Mouse (Mus musculus): ENCODE data around the gene Ncoa4. TPM values are rescaled to one million over a fixed set of nuclear protein-coding genes. Genes with fewer than 3 reads are reported as not detected.

Ncoa4 gene
- polyA plus RNA-seq, 1 experiment from 2014 or later, result 106 TPM

DNA sequence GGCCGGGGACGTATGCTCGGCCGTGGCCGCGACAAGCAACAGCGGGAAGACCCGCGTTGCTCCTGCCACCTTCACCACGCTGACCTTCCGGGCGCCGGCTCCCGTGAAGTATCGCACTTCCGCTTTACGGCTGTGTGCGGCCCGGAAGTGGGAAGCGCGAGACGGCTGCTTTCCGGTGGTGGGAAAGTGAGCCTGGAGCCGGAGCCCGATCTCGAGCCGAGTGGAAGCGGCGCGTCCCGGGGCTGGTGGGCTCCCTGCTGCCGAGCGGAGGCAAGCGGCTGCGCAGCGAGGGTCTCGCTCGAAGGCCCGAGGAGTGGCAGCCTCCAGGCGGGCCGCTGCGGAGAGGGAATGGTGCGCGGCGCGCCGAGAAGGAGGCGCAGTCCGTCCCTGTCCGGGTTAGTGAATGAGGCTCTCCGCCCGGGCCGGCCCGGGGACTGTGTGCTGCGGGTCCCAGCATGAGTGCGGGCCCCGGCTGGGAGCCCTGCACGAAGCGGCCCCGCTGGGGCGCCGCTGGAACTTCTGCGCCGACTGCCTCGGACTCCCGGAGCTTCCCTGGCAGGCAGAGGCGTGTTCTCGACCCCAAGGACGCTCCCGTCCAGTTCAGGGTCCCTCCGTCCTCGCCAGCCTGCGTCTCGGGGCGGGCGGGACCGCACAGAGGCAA is 42.3 kb downstream of the Ncoa4 start, which contains the start of the genes Timm23 and Parg:
TSS of gene Timm23 (minus strand) at position 108 of the 661 bp plus-strand sequence.
TSS of gene Parg (plus strand) at position 159 of the 661 bp plus-strand sequence.
- ATAC-seq (ENCODE audit: low FRiP score, low TSS enrichment), result peak; percentile 96
- under 1% methylated on average over 59 of the region's 77 CpGs for WGBS
- peak within 1 kb of the TSS; percentile 88 for H3K4me3 ChIP-seq (ENCODE audit: low read length)
- no peaks in the 10 kb centered on the region for H3K27me3 ChIP-seq (ENCODE audit: control insufficient read depth, insufficient read depth, low read length)
- H3K4me2 ChIP-seq (replicated peaks; ENCODE audit: low read depth, low read length), result peak within 1 kb of the TSS; percentile 82
- peak within 1 kb of the TSS; percentile 63; the same call in 1 of the 2 replicates for H3K27ac ChIP-seq (ENCODE audit: low read depth, low read length)
- peaks cover 22% of the 10 kb centered on the region for H3K36me3 ChIP-seq (ENCODE audit: control insufficient read depth, insufficient read depth, low read length)
- peaks cover 15% of the 10 kb centered on the region; the same call in 1 of the 2 replicates for H3K4me1 ChIP-seq (ENCODE audit: control insufficient read depth, insufficient read depth, low read length)
- no peaks in the 10 kb centered on the region for H3K9me3 ChIP-seq (ENCODE audit: control insufficient read depth, low read length)
- peak within 1 kb of the TSS; percentile 91 for H3K9ac ChIP-seq (ENCODE audit: low read depth, low read length)

DNA sequence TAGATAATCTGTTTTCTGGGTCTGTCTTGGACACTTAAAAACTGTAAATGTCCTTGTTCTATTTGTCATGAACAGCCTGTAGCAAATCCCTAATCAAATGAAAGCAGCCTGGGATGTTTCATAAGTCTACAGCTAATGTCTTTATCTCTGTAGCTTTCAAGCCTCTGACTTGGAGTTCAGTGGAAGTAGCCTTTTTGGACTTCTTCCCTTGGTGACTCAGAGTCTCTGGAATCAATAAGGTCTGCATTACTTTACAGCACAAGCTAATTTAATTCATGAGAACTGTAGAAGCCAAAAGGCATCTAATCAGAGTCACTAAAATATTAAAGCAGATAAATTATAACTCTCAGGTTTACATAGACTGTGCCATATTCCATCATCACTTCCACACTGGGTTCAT is 66.9 kb downstream of the Ncoa4 start:
- Histone ChIP-seq H3K9me3 (ENCODE audit: control insufficient read depth, low read length) (no peaks in the 10 kb centered on the region), H3K36me3 (ENCODE audit: control insufficient read depth, insufficient read depth, low read length) (peaks cover 3% of the 10 kb centered on the region; the same call in 1 of the 2 replicates), H3K4me2 (replicated peaks; ENCODE audit: low read depth, low read length) (no peak overlapping the region), H3K4me3 (ENCODE audit: low read length) (no peak overlapping the region), H3K9ac (ENCODE audit: low read depth, low read length) (no peak overlapping the region), H3K27ac (ENCODE audit: low read depth, low read length) (no peak overlapping the region), H3K27me3 (ENCODE audit: control insufficient read depth, insufficient read depth, low read length) (no peaks in the 10 kb centered on the region), H3K4me1 (ENCODE audit: control insufficient read depth, insufficient read depth, low read length) (no peaks in the 10 kb centered on the region)
- no peak for ATAC-seq (ENCODE audit: low FRiP score, low TSS enrichment)

DNA sequence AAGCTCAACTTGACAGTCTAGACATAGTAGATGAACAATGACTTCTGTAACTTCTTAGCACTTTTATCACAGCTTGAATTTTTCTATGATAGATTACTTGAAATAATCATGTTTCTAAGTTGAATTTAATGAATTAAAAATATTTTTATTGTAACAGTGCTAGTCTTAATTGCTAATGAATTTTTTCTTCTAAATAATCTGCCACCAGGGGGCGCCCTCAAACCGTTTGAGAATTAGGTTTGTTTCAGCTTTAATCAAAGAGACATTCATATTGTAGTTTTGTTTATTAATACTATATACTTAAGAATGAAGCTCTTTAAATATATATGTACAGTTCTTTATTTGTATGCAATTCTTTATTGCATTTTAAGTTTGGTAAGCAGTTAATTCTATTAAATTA is 69.3 kb downstream of the Ncoa4 start:
- Histone ChIP-seq H3K9me3 (ENCODE audit: control insufficient read depth, low read length) (no peaks in the 10 kb centered on the region), H3K4me2 (replicated peaks; ENCODE audit: low read depth, low read length) (no peak overlapping the region), H3K36me3 (ENCODE audit: control insufficient read depth, insufficient read depth, low read length) (no peaks in the 10 kb centered on the region; the same call in 1 of the 2 replicates), H3K9ac (ENCODE audit: low read depth, low read length) (no peak overlapping the region), H3K27ac (ENCODE audit: low read depth, low read length) (no peak overlapping the region), H3K27me3 (ENCODE audit: control insufficient read depth, insufficient read depth, low read length) (no peaks in the 10 kb centered on the region), H3K4me1 (ENCODE audit: control insufficient read depth, insufficient read depth, low read length) (no peaks in the 10 kb centered on the region), H3K4me3 (ENCODE audit: low read length) (no peak overlapping the region)
- ATAC-seq (ENCODE audit: low FRiP score, low TSS enrichment), result no peak
- WGBS, result 0% methylated on average over 2 of the region's 2 CpGs

Other genes starting within 250 kb of the Ncoa4 start
- 0.34 and 0.56 TPM in 2 replicates for gene Galnt15, start 130.9 kb upstream of the Ncoa4 start, polyA plus RNA-seq (2014; fragmentation: Nextera tagmentation; extraction: Ambion mirVana)
- gene Oxnad1, start 74.5 kb upstream of the Ncoa4 start, polyA plus RNA-seq (2014; fragmentation: Nextera tagmentation; extraction: Ambion mirVana), result 29.1 and 33.6 TPM in 2 replicates
- gene Dph3, start 74.1 kb upstream of the Ncoa4 start, polyA plus RNA-seq (2014; fragmentation: Nextera tagmentation; extraction: Ambion mirVana), result 102 and 136 TPM in 2 replicates
- gene Msmb, start 17.8 kb upstream of the Ncoa4 start, polyA plus RNA-seq (2014; fragmentation: Nextera tagmentation; extraction: Ambion mirVana), result not detected in 2 replicates
- gene Timm23, start 42.0 kb downstream of the Ncoa4 start, polyA plus RNA-seq (2014; fragmentation: Nextera tagmentation; extraction: Ambion mirVana), result 324 and 335 TPM in 2 replicates
- gene Parg, start 42.1 kb downstream of the Ncoa4 start, polyA plus RNA-seq (2014; fragmentation: Nextera tagmentation; extraction: Ambion mirVana), result 30.6 and 57.5 TPM in 2 replicates
- gene Ogdhl, start 162.2 kb downstream of the Ncoa4 start, polyA plus RNA-seq (2014; fragmentation: Nextera tagmentation; extraction: Ambion mirVana), result 8.7 and 11.3 TPM in 2 replicates
- not detected in 2 replicates for gene 1700024G13Rik, start 228.5 kb downstream of the Ncoa4 start, polyA plus RNA-seq (2014; fragmentation: Nextera tagmentation; extraction: Ambion mirVana)

All from kidney, embryonic 14.5 days (tissue).